Mouse (Mus musculus): ENCODE data around the gene Tnfsf12.

Tnfsf12 gene

DNA sequence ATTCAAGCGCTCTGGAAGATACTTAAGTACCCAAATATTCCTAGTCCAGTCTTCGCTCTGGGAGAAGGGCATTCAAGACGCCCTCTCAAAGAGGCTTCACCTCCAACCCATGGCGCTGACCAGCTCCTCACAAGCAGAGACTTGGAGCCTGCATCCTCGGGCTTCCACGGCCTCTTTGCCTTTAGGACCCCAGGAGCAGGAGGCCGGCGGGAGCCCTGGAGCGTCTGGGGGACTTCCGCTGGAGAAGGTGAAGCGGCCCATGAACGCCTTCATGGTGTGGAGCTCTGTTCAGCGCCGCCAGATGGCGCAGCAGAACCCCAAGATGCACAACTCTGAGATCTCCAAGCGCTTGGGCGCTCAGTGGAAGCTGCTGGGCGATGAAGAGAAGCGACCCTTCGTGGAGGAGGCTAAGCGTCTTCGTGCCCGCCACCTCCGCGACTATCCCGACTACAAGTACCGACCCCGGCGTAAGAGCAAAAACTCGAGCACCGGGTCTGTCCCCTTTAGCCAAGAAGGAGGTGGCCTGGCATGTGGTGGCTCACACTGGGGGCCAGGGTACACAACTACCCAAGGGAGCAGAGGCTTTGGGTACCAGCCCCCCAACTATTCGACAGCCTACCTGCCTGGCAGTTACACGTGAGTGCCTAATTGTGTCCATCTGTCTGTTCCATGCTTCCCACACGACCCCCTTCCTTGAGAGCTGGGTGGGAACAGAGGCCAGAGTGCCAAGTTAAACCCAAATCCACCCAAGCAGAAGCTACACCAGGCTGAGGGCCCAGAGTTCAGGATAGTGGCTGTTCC, 40.2 kb downstream of the Tnfsf12 start, which contains the start of gene Sox15:
Sox15 (plus strand) TSS at position 51 of the 801 bp plus-strand sequence.
- DNase-seq (ENCODE audit: low read depth, low spot score), result peak; percentile 93

DNA sequence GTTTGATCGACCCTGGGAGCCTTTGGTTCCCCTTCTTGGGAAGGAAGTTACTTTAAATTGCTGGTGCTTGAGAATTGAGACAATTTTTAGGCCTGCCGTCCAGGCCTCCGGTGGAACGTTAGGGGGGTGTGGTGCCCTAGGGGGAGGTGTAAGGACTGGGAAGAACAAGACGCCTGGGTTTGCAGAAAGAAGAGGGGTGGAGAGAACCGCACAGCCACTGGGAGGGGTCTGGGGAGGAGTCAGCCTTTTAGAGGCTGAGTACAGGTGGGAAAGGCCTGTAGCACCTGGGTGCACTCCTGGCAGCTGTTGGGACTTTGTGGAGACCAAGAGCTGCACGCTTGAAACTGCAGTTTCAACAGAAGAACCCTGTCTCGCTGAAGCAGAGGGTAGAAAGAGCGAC, 40.9 kb downstream of the Tnfsf12 start:
- DNase-seq (ENCODE audit: low read depth, low spot score), result peak; percentile 88

DNA sequence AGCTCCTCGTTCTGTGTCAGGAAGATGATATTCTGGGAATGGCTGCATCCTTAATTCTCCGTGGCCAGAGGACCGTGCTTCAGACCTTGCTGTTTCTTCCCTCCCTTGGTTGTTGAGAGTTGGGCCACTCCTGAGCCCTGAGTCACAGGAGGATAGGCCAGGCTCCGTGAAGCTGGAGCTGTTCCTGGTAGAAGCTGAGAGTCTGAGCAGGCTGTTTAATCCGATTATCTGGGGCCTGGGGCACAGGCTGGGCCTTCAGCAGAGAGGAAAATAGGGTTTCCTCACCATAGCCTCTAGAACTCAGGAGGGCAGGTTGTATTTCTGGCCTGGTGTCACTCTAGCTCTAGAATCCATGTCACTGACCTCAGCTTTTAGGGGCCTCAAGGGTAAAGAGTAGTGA, 42.2 kb downstream of the Tnfsf12 start:
- no peak for DNase-seq (ENCODE audit: low read depth, low spot score)

DNA sequence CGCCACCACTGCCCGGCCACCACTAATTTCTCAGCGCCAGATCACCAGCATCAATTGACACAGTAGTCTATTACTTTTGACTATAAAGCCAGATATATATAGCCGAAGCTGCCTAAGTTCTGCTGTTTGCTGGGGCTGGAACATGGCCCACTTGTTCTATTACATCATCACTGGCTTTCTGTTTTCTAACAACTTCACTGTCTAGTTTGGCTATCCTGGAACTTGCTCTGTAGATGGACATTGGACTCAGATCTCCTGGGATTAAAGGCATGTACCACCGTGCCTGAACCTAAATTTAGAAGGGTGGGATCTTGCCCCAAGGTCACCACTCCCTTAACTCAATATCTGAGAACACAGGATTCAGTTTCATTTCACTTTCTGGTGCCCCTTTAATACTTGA, 49.8 kb downstream of the Tnfsf12 start:
- DNase-seq (ENCODE audit: low read depth, low spot score), result no peak
